Mouse (Mus musculus) cerebellum, adult 11-12 months (tissue): ENCODE results near the gene Ncoa4.
A peak's percentile ranks its signal among the peaks of the same experiment; 100 is the strongest.
"Not testable (repeated sequence)": the region's sequence is repeated elsewhere in the genome, so short reads cannot be mapped to it uniquely, and the experiment has no call there.

Source experiments
- DNase-seq: peaks from one replicate; pipeline ENCODE4 v3.0.0; 2022

The Ncoa4 gene

GRCm38 (mm10) chr14:32159690-32160246, at the start of gene Ncoa4:
Gene Ncoa4 (plus strand): TSS chr14:32159865.
- DNase-seq: peak; percentile 98

- not testable (repeated sequence) for DNase-seq
Measured at GRCm38 (mm10) chr14:32112124-32112523, 47.5 kb upstream of the Ncoa4 start.

GRCm38 (mm10) chr14:32120940-32121919, 38.4 kb upstream of the Ncoa4 start:
- no peak for DNase-seq

- DNase-seq: no peak
Measured at GRCm38 (mm10) chr14:32121920-32122315, 37.7 kb upstream of the Ncoa4 start.

GRCm38 (mm10) chr14:32124261-32124660, 35.4 kb upstream of the Ncoa4 start:
- DNase-seq: no peak

- not testable (repeated sequence) for DNase-seq
Measured at GRCm38 (mm10) chr14:32125256-32125655, 34.4 kb upstream of the Ncoa4 start.

- DNase-seq: no peak
Measured at GRCm38 (mm10) chr14:32128409-32128808, 31.3 kb upstream of the Ncoa4 start.

- no peak for DNase-seq
Measured at GRCm38 (mm10) chr14:32131836-32132235, 27.8 kb upstream of the Ncoa4 start.

GRCm38 (mm10) chr14:32134293-32134692, 25.4 kb upstream of the Ncoa4 start:
- no peak for DNase-seq

GRCm38 (mm10) chr14:32136467-32136866, 23.2 kb upstream of the Ncoa4 start:
- DNase-seq: not testable (repeated sequence)

GRCm38 (mm10) chr14:32140359-32140965, 19.2 kb upstream of the Ncoa4 start:
- DNase-seq: no peak

- no peak for DNase-seq
Measured at GRCm38 (mm10) chr14:32141723-32142122, 17.9 kb upstream of the Ncoa4 start, which contains the start of gene Msmb. Gene Msmb (plus strand): TSS chr14:32142023.

- no peak for DNase-seq
Measured at GRCm38 (mm10) chr14:32144734-32145133, 14.9 kb upstream of the Ncoa4 start.

- no peak for DNase-seq
Measured at GRCm38 (mm10) chr14:32145401-32145800, 14.3 kb upstream of the Ncoa4 start.

- DNase-seq: no peak
Measured at GRCm38 (mm10) chr14:32145809-32146511, 13.7 kb upstream of the Ncoa4 start.

- no peak for DNase-seq
Measured at GRCm38 (mm10) chr14:32146578-32146977, 13.1 kb upstream of the Ncoa4 start.

GRCm38 (mm10) chr14:32150872-32151271, 8.8 kb upstream of the Ncoa4 start:
- no peak for DNase-seq

GRCm38 (mm10) chr14:32152243-32152965, 7.3 kb upstream of the Ncoa4 start:
- no peak for DNase-seq

GRCm38 (mm10) chr14:32153156-32153555, 6.5 kb upstream of the Ncoa4 start:
- DNase-seq: no peak

GRCm38 (mm10) chr14:32154758-32155157, 4.9 kb upstream of the Ncoa4 start:
- no peak for DNase-seq

- no peak for DNase-seq
Measured at GRCm38 (mm10) chr14:32159150-32159670, 455 bp upstream of the Ncoa4 start.

GRCm38 (mm10) chr14:32160563-32160962, 898 bp downstream of the Ncoa4 start:
- DNase-seq: no peak
